Mouse (Mus musculus) gastrocnemius, adult 2 months (tissue): ENCODE measurements around the gene Rab3d. TPM values are rescaled to one million over a fixed set of nuclear protein-coding genes. Genes with fewer than 3 reads are reported as not detected.
"Not testable (repeated sequence)": the region's sequence is repeated elsewhere in the genome, so short reads cannot be mapped to it uniquely, and the experiment has no call there.

Experiments
- DNase-seq: peaks from one replicate; pipeline ENCODE4 v3.0.0; 2022
- H3K27ac ChIP-seq: fragments of 200-600 bp; 2 replicates; pipeline ENCODE4 v1.8.1; 2022; ENCODE audit warnings: mild to moderate bottlenecking
- H3K4me3 ChIP-seq: fragments of 200-600 bp; 2 replicates; pipeline ENCODE4 v1.8.1; 2022; ENCODE audit warnings: mild to moderate bottlenecking, moderate library complexity
- CTCF ChIP-seq: fragments of 200-600 bp; IDR thresholded peaks from 2 replicates; pipeline ENCODE4 v1.8.1; 2022; ENCODE audit warnings: antibody characterized with exemption, mild to moderate bottlenecking, moderate library complexity
- intact Hi-C: fragments of 180-260 bp; cut with DNase I; formaldehyde crosslinking; loops from one replicate; pipeline ENCODE4 v1.15.1; 2025
- total RNA-seq, 2 experiments: library from RNA; stranded (reverse); gene quantifications; 2 replicates each; pipeline ENCODE4 v1.2.3; 2021

Rab3d gene
- total RNA-seq, 2 experiments from 2014 or later: 2.6 to 3.5 TPM

GRCm38 (mm10) chr9:21918692-21919384, 846 bp upstream of the Rab3d start:
- no peak for TF ChIP-seq CTCF
- H3K27ac ChIP-seq: peak overlapping the region; percentile 79
- DNase-seq: no peak
- intact Hi-C loops: no loop called here
- peak overlapping the region; percentile 92 for H3K4me3 ChIP-seq

GRCm38 (mm10) chr9:21917493-21918034, 428 bp downstream of the Rab3d start:
- Histone ChIP-seq H3K4me3 (peak overlapping the region; percentile 92), H3K27ac (peak overlapping the region; percentile 79)
- TF ChIP-seq CTCF: no peak
- DNase-seq: no peak
- intact Hi-C loops: no loop called here

GRCm38 (mm10) chr9:21916851-21917492, 1.0 kb downstream of the Rab3d start:
- TF ChIP-seq CTCF: no peak
- Histone ChIP-seq H3K4me3 (peak overlapping the region; percentile 92), H3K27ac (peak overlapping the region; percentile 79)
- no peak for DNase-seq
- intact Hi-C loops: no loop called here

- no peak overlapping the region for H3K27ac ChIP-seq
- no peak overlapping the region for H3K4me3 ChIP-seq
- DNase-seq: no peak
- TF ChIP-seq CTCF: no peak
- intact Hi-C loops: no loop called here
Observed at GRCm38 (mm10) chr9:21909474-21910223, 8.3 kb downstream of the Rab3d start.

- Histone ChIP-seq H3K4me3 (no peak overlapping the region), H3K27ac (no peak overlapping the region)
- no peak for DNase-seq
- intact Hi-C loops: no loop called here
- no peak for TF ChIP-seq CTCF
Observed at GRCm38 (mm10) chr9:21908216-21908615, 9.8 kb downstream of the Rab3d start.

- Histone ChIP-seq H3K4me3 (no peak overlapping the region), H3K27ac (no peak overlapping the region)
- intact Hi-C loops: no loop called here
- no peak for DNase-seq
- TF ChIP-seq CTCF: no peak
Observed at GRCm38 (mm10) chr9:21904031-21904430, 14.0 kb downstream of the Rab3d start.

- Histone ChIP-seq H3K4me3 (peak overlapping the region; percentile 72), H3K27ac (peak overlapping the region; percentile 53; the same call in 1 of the 2 replicates)
- intact Hi-C loops: no loop called here
- DNase-seq: peak; percentile 74
- TF ChIP-seq CTCF: peak; percentile 51
Observed at GRCm38 (mm10) chr9:21901223-21901820, 16.7 kb downstream of the Rab3d start.

- intact Hi-C loops: no loop called here
- no peak for DNase-seq
- no peak overlapping the region for H3K27ac ChIP-seq
- peak; percentile 14; the same call in 1 of the 2 replicates for TF ChIP-seq CTCF
- H3K4me3 ChIP-seq: no peak overlapping the region
Observed at GRCm38 (mm10) chr9:21889229-21889628, 28.8 kb downstream of the Rab3d start.

- H3K27ac ChIP-seq: no peak overlapping the region
- H3K4me3 ChIP-seq: no peak overlapping the region
- TF ChIP-seq CTCF: no peak; the same call in 1 of the 2 replicates
- DNase-seq: no peak
- intact Hi-C loops: no loop called here
Observed at GRCm38 (mm10) chr9:21876601-21877000, 41.4 kb downstream of the Rab3d start.

- no peak overlapping the region for H3K27ac ChIP-seq
- DNase-seq: no peak
- no peak for TF ChIP-seq CTCF
- intact Hi-C loops: loop anchor here (5.0 kb wide), 1 partner anchor 180 kb away; no protein-coding TSS in a partner anchor
- H3K4me3 ChIP-seq: no peak overlapping the region
Observed at GRCm38 (mm10) chr9:21872204-21872603, 45.8 kb downstream of the Rab3d start.

- TF ChIP-seq CTCF: peak; percentile 96
- H3K4me3 ChIP-seq: peak overlapping the region; percentile 34; the same call in 1 of the 2 replicates
- no peak overlapping the region for H3K27ac ChIP-seq
- intact Hi-C loops: loop anchor here (1.0 to 5.0 kb wide), 4 partner anchors 31 to 268 kb away; no protein-coding TSS in a partner anchor
- DNase-seq: peak; percentile 63
Observed at GRCm38 (mm10) chr9:21870879-21871524, 47.0 kb downstream of the Rab3d start.

GRCm38 (mm10) chr9:21869290-21869689, 48.7 kb downstream of the Rab3d start:
- intact Hi-C loops, H3K4me3 ChIP-seq: not testable (repeated sequence)
- DNase-seq: peak; percentile 76

More at GRCm38 (mm10) chr9:21869290-21869689, 48.7 kb downstream of the Rab3d start:
- TF ChIP-seq CTCF: peak; percentile 55
- H3K27ac ChIP-seq: peak overlapping the region; percentile 38; the same call in 1 of the 2 replicates
